Mouse (Mus musculus) olfactory bulb, adult 2 months (tissue): Measurements from ENCODE around the gene Rad54l2.

Experiments used
- CTCF ChIP-seq: fragments of 200-500 bp; IDR thresholded peaks from 2 replicates; pipeline ENCODE4 v1.5.1; 2012; ENCODE audit warnings: low read depth, mild to moderate bottlenecking, low read length, moderate library complexity; ENCODE audit not compliant: insufficient read depth
- POLR2A ChIP-seq: fragments of 200-500 bp; IDR thresholded peaks from 2 replicates; pipeline ENCODE4 v1.6.1; 2012; ENCODE audit warnings: mild to moderate bottlenecking, low read depth, low read length, moderate library complexity; ENCODE audit not compliant: insufficient read depth

DNA sequence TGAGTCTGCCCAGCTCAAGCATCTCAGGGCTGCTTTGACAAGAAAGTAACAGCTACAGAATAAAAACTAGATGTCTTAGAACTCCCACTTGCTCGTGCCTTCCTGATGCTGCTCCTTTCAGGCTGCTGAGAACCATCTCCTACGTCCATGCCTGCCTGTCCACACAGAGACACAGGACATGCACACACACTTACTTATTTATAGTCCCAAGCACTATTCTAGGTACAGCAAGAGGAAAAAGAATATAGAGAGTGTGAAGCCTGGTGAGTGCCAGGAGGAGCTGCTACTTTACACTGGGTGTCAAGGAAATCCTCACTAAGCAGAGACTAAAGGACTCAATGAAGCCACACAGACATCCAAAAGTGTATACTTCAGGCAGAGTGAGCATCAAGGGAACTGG lies 34.7 kb downstream of the Rad54l2 start:
- TF ChIP-seq CTCF (no peak), POLR2A (no peak)
